Mouse (Mus musculus): ENCODE measurements at regions not wholly inside any gene's neighbourhood (a gene's known extent, or its start where the extent isn't known, plus 50 kb on each side); places are given as distances from the start of the nearest gene placed in this dataset.

DNA sequence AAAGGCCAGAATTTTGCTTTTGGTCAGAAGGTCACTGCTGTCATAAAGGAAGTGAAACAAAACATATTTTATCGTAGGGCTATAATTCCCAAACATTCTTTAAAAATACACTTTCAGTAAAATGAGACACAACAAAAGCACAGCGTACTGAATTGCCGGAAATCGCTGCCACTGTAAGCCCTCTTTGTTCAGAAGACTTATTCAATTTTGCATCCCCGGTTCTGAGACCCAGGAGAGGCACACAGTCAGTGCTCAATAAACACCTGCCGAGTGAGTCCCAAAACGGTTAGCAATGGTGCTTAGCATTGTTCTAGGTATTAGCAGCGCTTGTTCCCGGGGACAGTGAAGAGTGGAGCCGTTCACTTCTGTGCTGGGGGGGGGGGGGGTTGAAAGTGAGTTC lies 72.9 kb upstream of the Lmo2 start:
- H3K36me3 ChIP-seq (ENCODE audit: control insufficient read depth, insufficient read depth, low read length) = no peaks in the 10 kb centered on the region
- no peak overlapping the region for H3K27ac ChIP-seq (ENCODE audit: low read depth, low read length)
- no peaks in the 10 kb centered on the region for H3K9me3 ChIP-seq (ENCODE audit: control insufficient read depth, low read length)
- 52% methylated on average over 10 of the region's 10 CpGs for WGBS
- no peak overlapping the region for H3K4me2 ChIP-seq
- H3K4me1 ChIP-seq (ENCODE audit: control insufficient read depth, insufficient read depth, low read length) = peaks cover 2% of the 10 kb centered on the region
- H3K9ac ChIP-seq (ENCODE audit: low read length) = no peak overlapping the region
- DNase-seq (ENCODE audit: low spot score, missing footprints) = peak; percentile 51
- H3K4me3 ChIP-seq (ENCODE audit: low read depth, low read length) = no peak overlapping the region
- no peak for ATAC-seq (ENCODE audit: low FRiP score)
- no peaks in the 10 kb centered on the region for H3K27me3 ChIP-seq (ENCODE audit: control insufficient read depth, insufficient read depth, low read length)

DNA sequence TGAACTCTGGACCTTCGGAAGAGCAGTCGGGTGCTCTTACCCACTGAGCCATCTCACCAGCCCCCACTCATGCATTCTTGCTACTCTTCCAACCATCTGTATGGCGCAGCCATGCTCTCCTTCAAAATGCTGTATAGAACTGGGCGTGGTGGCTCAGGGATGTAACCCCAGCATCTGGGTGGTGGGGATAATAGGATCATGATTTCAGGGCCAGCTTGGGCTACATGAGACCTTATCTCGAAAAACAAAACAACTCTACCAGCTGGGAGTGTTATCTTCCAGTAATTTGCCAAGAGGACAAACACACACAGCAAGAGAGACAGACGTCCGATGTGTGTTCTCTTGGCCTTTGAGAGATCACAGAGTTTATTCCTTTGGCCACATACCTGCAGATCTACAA lies 69.8 kb upstream of the Lmo2 start:
- ATAC-seq (ENCODE audit: low FRiP score) (no peak), DNase-seq (ENCODE audit: low spot score, missing footprints) (no peak)
- Histone ChIP-seq H3K9ac (ENCODE audit: low read length) (no peak overlapping the region), H3K27ac (ENCODE audit: low read depth, low read length) (no peak overlapping the region), H3K36me3 (ENCODE audit: control insufficient read depth, insufficient read depth, low read length) (no peaks in the 10 kb centered on the region), H3K4me2 (no peak overlapping the region), H3K4me1 (ENCODE audit: control insufficient read depth, insufficient read depth, low read length) (peaks cover 5% of the 10 kb centered on the region), H3K4me3 (ENCODE audit: low read depth, low read length) (no peak overlapping the region), H3K27me3 (ENCODE audit: control insufficient read depth, insufficient read depth, low read length) (no peaks in the 10 kb centered on the region), H3K9me3 (ENCODE audit: control insufficient read depth, low read length) (no peaks in the 10 kb centered on the region)
- WGBS = 90% methylated on average over 7 of the region's 7 CpGs

DNA sequence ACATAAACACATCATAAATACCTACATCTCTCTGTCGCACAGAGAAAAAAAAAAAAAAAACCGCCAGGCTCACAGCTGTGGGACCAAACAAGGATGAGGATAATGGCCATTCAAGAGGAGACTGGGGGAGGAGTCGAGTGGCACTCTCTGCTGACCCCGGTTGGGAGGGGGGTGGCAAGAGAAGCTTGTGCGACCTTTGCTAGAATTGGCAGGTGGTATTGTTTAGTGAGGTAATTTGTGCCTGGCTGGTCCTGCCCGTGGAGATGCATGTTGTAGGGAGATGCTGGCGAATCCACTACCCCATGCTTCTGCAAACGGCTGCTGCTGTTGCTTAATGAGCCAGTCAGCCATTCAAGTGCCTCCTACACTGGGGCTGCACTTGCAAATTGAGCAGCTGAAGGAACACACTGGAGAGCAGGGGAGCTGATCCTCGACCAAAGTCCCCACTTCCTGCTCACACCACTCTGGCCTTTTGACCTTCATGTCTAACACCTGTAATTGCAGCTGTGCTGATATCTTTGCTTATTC lies 66.5 kb upstream of the Lmo2 start:
- no peak overlapping the region for H3K4me3 ChIP-seq (ENCODE audit: low read depth, low read length)
- DNase-seq (ENCODE audit: low spot score, missing footprints) (peak; percentile 89), ATAC-seq (ENCODE audit: low FRiP score) (0 out of 2 replicates have a peak, but pooled peaks have one; percentile 42)
- H3K36me3 ChIP-seq (ENCODE audit: control insufficient read depth, insufficient read depth, low read length) = no peaks in the 10 kb centered on the region
- H3K9me3 ChIP-seq (ENCODE audit: control insufficient read depth, low read length) = no peaks in the 10 kb centered on the region
- 0 out of 2 replicates have a peak overlapping the region, but pooled peaks have one; percentile 9 for H3K4me2 ChIP-seq
- H3K27me3 ChIP-seq (ENCODE audit: control insufficient read depth, insufficient read depth, low read length) = no peaks in the 10 kb centered on the region
- H3K4me1 ChIP-seq (ENCODE audit: control insufficient read depth, insufficient read depth, low read length) = peaks cover 5% of the 10 kb centered on the region
- WGBS = 5% methylated on average over 9 of the region's 9 CpGs
- H3K9ac ChIP-seq (ENCODE audit: low read length) = no peak overlapping the region
- no peak overlapping the region for H3K27ac ChIP-seq (ENCODE audit: low read depth, low read length)

DNA sequence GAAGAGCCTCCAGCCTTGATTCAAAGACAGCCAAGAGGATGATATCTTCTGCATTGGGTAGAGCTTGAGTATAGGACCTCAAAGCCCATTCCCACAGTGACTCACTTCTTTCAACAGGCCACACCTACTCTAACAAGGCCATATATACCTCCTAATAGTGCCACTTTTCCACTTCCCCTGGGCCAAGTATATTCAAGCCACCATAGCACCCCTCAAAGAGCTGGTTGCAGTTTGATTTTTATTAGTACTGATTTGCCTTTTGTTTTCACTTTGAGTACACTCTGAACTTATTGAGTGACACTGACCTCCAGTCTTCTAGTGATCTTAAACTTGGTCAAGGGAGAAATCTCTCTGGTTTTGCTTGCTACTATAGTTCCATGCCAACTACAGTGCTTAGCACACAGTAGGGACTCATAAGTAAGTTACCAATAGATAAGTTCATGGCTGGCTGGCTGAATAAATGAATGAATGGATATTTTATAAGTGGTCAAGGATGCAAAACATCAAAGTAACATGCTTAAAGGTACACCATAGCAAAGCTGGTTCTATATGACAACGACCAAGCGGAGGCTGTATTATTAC lies 64.5 kb upstream of the Lmo2 start:
- H3K4me1 ChIP-seq (ENCODE audit: control insufficient read depth, insufficient read depth, low read length) = peaks cover 5% of the 10 kb centered on the region
- no peak overlapping the region for H3K4me2 ChIP-seq
- no peaks in the 10 kb centered on the region for H3K27me3 ChIP-seq (ENCODE audit: control insufficient read depth, insufficient read depth, low read length)
- no peaks in the 10 kb centered on the region for H3K36me3 ChIP-seq (ENCODE audit: control insufficient read depth, insufficient read depth, low read length)
- no peak overlapping the region for H3K27ac ChIP-seq (ENCODE audit: low read depth, low read length)
- no peak overlapping the region for H3K4me3 ChIP-seq (ENCODE audit: low read depth, low read length)
- no peak for ATAC-seq (ENCODE audit: low FRiP score)
- DNase-seq (ENCODE audit: low spot score, missing footprints) = no peak
- no peaks in the 10 kb centered on the region for H3K9me3 ChIP-seq (ENCODE audit: control insufficient read depth, low read length)
- 89% methylated on average over 2 of the region's 2 CpGs for WGBS
- H3K9ac ChIP-seq (ENCODE audit: low read length) = no peak overlapping the region

DNA sequence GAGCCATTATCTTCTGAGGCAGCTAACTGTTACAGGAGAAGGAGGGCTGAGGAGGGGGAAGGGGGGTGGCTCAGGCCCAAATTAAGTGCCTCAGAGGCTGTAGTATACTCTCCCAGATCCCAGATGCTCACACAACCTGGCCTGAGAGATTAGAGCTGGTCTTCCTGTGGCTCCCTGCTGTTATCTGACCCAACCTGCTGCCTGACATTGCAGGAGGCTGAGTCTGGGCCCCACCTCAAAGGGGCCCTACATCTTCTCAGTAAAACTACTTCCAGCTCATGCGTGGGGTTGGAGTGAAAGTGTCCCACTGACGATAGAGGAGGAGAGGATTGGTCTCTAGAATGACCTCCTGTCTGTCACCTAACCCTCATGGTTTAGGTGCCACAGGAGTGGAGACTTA lies 64.0 kb upstream of the Lmo2 start:
- Histone ChIP-seq H3K9ac (ENCODE audit: low read length) (no peak overlapping the region), H3K4me2 (no peak overlapping the region), H3K9me3 (ENCODE audit: control insufficient read depth, low read length) (no peaks in the 10 kb centered on the region), H3K27me3 (ENCODE audit: control insufficient read depth, insufficient read depth, low read length) (no peaks in the 10 kb centered on the region), H3K36me3 (ENCODE audit: control insufficient read depth, insufficient read depth, low read length) (no peaks in the 10 kb centered on the region), H3K4me3 (ENCODE audit: low read depth, low read length) (no peak overlapping the region), H3K4me1 (ENCODE audit: control insufficient read depth, insufficient read depth, low read length) (peaks cover 5% of the 10 kb centered on the region), H3K27ac (ENCODE audit: low read depth, low read length) (no peak overlapping the region)
- 41% methylated on average over 2 of the region's 2 CpGs for WGBS
- DNase-seq (ENCODE audit: low spot score, missing footprints) (no peak), ATAC-seq (ENCODE audit: low FRiP score) (no peak)

DNA sequence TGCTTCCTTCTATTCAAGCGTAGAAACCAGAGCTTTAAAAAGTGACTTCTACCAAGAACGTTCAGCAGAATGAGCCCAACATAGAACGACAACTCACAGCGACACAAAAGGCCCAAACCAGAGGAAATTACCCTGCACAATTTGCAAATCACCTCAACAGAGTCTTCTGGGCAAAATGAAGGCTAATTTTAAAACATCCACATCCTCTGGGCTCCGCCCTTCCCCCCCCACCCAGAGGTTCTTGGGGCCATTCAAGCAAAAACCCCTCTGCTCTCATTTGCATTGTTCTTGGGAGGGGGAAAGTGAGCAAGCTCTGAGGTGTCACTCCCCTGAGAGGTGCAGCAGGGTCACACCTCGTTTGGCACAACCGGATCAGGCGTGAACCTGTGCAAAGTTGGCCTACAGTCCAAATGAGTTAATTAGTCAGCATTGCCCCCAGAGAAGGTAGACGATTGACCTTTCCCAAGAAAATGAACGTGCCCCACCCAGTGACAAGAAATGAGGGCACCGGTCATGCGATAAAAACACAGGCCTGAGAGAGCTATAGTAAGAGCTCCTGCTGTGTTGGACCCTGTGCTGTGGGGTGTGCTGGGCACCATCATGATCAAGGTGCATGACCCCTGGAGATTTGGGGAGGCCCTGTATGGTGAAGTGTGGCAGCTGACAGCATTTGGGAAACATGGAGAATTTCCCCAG lies 62.7 kb upstream of the Lmo2 start:
- H3K36me3 ChIP-seq (ENCODE audit: control insufficient read depth, insufficient read depth, low read length) = no peaks in the 10 kb centered on the region
- DNase-seq (ENCODE audit: low spot score, missing footprints) (no peak), ATAC-seq (ENCODE audit: low FRiP score) (no peak)
- 67% methylated on average over 12 of the region's 12 CpGs for WGBS
- no peaks in the 10 kb centered on the region for H3K9me3 ChIP-seq (ENCODE audit: control insufficient read depth, low read length)
- H3K27ac ChIP-seq (ENCODE audit: low read depth, low read length) = no peak overlapping the region
- no peak overlapping the region for H3K4me3 ChIP-seq (ENCODE audit: low read depth, low read length)
- no peak overlapping the region for H3K4me2 ChIP-seq
- H3K27me3 ChIP-seq (ENCODE audit: control insufficient read depth, insufficient read depth, low read length) = no peaks in the 10 kb centered on the region
- no peak overlapping the region for H3K9ac ChIP-seq (ENCODE audit: low read length)
- peaks cover 5% of the 10 kb centered on the region for H3K4me1 ChIP-seq (ENCODE audit: control insufficient read depth, insufficient read depth, low read length)

DNA sequence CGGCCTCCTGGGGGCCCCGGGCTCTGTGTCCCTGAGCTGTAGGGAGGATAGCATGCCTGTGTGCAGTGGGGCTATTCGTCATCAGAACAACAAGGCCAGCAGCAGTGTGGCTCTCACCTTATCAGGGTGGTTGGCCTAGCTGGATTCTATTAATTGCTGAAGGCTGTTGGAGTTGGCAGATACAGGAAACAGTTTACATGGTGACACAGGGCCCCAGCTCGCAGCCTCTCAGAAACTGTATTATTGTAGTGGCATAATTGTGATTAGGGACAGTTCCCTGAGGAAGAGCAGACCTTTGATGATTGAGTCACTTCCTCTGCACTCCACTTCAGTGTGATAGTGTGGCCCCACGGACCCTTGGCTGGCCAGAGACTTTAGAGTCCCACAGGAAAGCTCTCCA lies 61.6 kb upstream of the Lmo2 start:
- no peaks in the 10 kb centered on the region for H3K9me3 ChIP-seq (ENCODE audit: control insufficient read depth, low read length)
- 78% methylated on average over 5 of the region's 5 CpGs for WGBS
- no peak overlapping the region for H3K4me3 ChIP-seq (ENCODE audit: low read depth, low read length)
- H3K27me3 ChIP-seq (ENCODE audit: control insufficient read depth, insufficient read depth, low read length) = no peaks in the 10 kb centered on the region
- H3K36me3 ChIP-seq (ENCODE audit: control insufficient read depth, insufficient read depth, low read length) = no peaks in the 10 kb centered on the region
- ATAC-seq (ENCODE audit: low FRiP score) = no peak
- H3K4me1 ChIP-seq (ENCODE audit: control insufficient read depth, insufficient read depth, low read length) = peaks cover 4% of the 10 kb centered on the region; the same call in 1 of the 2 replicates
- H3K27ac ChIP-seq (ENCODE audit: low read depth, low read length) = no peak overlapping the region
- DNase-seq (ENCODE audit: low spot score, missing footprints) = no peak
- no peak overlapping the region for H3K9ac ChIP-seq (ENCODE audit: low read length)
- no peak overlapping the region for H3K4me2 ChIP-seq

DNA sequence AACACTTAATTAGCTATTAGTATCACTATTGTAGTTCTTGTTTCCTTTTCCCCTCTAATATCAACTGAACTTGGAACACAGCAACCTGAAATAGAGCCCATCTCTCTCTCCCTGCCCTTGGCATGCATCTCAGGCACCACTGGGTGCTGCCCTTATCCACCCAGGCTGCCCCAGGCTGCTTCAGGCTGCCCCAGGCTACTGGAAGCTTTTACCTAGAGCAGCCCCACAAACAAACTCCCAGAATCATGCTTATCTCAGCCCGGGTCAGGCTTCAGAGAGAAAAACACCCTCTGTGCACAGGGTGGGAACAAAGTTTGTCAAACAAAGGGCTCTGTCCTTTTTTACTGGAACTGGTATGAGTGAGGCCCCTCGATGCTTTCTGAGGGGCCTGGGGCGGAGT lies 61.0 kb upstream of the Lmo2 start:
- H3K27me3 ChIP-seq (ENCODE audit: control insufficient read depth, insufficient read depth, low read length) = no peaks in the 10 kb centered on the region
- no peaks in the 10 kb centered on the region for H3K36me3 ChIP-seq (ENCODE audit: control insufficient read depth, insufficient read depth, low read length)
- no peak overlapping the region for H3K4me3 ChIP-seq (ENCODE audit: low read depth, low read length)
- DNase-seq (ENCODE audit: low spot score, missing footprints) (no peak), ATAC-seq (ENCODE audit: low FRiP score) (no peak)
- 51% methylated on average over 3 of the region's 3 CpGs for WGBS
- 0 out of 2 replicates have a peak overlapping the region, but pooled peaks have one; percentile 30 for H3K27ac ChIP-seq (ENCODE audit: low read depth, low read length)
- no peak overlapping the region for H3K9ac ChIP-seq (ENCODE audit: low read length)
- no peaks in the 10 kb centered on the region for H3K9me3 ChIP-seq (ENCODE audit: control insufficient read depth, low read length)
- no peak overlapping the region for H3K4me2 ChIP-seq
- H3K4me1 ChIP-seq (ENCODE audit: control insufficient read depth, insufficient read depth, low read length) = no peaks in the 10 kb centered on the region

DNA sequence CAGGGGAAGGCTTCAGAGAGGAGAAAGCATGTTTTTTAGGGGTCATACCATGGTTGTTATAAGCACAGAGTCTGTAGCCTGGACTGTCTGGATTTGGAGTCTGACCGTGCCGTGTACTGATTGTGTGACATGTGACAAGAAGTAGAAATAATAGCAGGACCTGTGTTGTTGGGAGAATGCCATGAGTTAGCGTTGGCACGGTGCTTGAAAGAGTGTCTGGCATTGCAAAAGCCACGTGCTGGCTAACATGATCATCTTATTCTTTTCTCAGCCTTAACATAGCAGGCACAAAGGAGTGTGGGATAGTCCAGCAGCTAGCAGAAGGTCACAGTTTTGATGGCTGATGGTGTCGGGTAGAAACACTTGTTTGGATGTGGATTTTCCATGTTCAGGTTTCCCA lies 58.1 kb upstream of the Lmo2 start:
- Histone ChIP-seq H3K4me2 (no peak overlapping the region), H3K36me3 (ENCODE audit: control insufficient read depth, insufficient read depth, low read length) (no peaks in the 10 kb centered on the region), H3K27me3 (ENCODE audit: control insufficient read depth, insufficient read depth, low read length) (no peaks in the 10 kb centered on the region), H3K27ac (ENCODE audit: low read depth, low read length) (no peak overlapping the region), H3K9me3 (ENCODE audit: control insufficient read depth, low read length) (no peaks in the 10 kb centered on the region), H3K4me3 (ENCODE audit: low read depth, low read length) (no peak overlapping the region), H3K4me1 (ENCODE audit: control insufficient read depth, insufficient read depth, low read length) (no peaks in the 10 kb centered on the region), H3K9ac (ENCODE audit: low read length) (no peak overlapping the region)
- 92% methylated on average over 6 of the region's 6 CpGs for WGBS
- ATAC-seq (ENCODE audit: low FRiP score) (no peak), DNase-seq (ENCODE audit: low spot score, missing footprints) (no peak)

Data from midbrain, embryonic 11.5 days (tissue).